Mouse (Mus musculus) ovary, postnatal 10 days (tissue): ENCODE results near the gene Ell.
A peak's percentile ranks its signal among the peaks of the same experiment; 100 is the strongest.

Experiments used
- DNase-seq: peaks from one replicate; pipeline ENCODE4 v3.0.0; 2022; ENCODE audit warnings: low spot score

The Ell gene

GRCm38 (mm10) chr8:70615281-70615680 is 76.0 kb downstream of the Ell start:
- no peak for DNase-seq

GRCm38 (mm10) chr8:70615894-70616293 is 76.6 kb downstream of the Ell start, which contains the start of gene Lrrc25:
Lrrc25 (plus strand) TSS chr8:70616155.
- no peak for DNase-seq

GRCm38 (mm10) chr8:70616645-70617044 is 77.4 kb downstream of the Ell start:
- no peak for DNase-seq

- DNase-seq, result no peak
Measured at GRCm38 (mm10) chr8:70617985-70618384, 78.7 kb downstream of the Ell start.

GRCm38 (mm10) chr8:70618888-70619334 is 79.7 kb downstream of the Ell start:
- DNase-seq, result no peak

GRCm38 (mm10) chr8:70622220-70622619 is 83.0 kb downstream of the Ell start:
- no peak for DNase-seq

- DNase-seq, result no peak
Measured at GRCm38 (mm10) chr8:70625104-70625503, 85.8 kb downstream of the Ell start.

- no peak for DNase-seq
Measured at GRCm38 (mm10) chr8:70627041-70627440, 87.8 kb downstream of the Ell start.

GRCm38 (mm10) chr8:70628986-70629490 is 89.8 kb downstream of the Ell start:
- DNase-seq, result no peak

GRCm38 (mm10) chr8:70629574-70630531 is 90.6 kb downstream of the Ell start:
- DNase-seq, result peak; percentile 83

GRCm38 (mm10) chr8:70630532-70631381 is 91.5 kb downstream of the Ell start:
- DNase-seq, result no peak

- DNase-seq, result no peak
Measured at GRCm38 (mm10) chr8:70631436-70631835, 92.2 kb downstream of the Ell start.

GRCm38 (mm10) chr8:70632346-70632892 is 93.2 kb downstream of the Ell start, which contains the start of gene Gdf15:
Gdf15 (minus strand) TSS chr8:70632456.
- DNase-seq, result no peak

GRCm38 (mm10) chr8:70634066-70634465 is 94.8 kb downstream of the Ell start:
- no peak for DNase-seq

GRCm38 (mm10) chr8:70635527-70635926 is 96.3 kb downstream of the Ell start:
- DNase-seq, result no peak

GRCm38 (mm10) chr8:70636838-70637237 is 97.6 kb downstream of the Ell start:
- no peak for DNase-seq

GRCm38 (mm10) chr8:70638752-70639151 is 99.5 kb downstream of the Ell start:
- no peak for DNase-seq
